Mouse (Mus musculus) brain, embryonic 14.5 days (tissue): Measurements from ENCODE around the gene Sox5. TPM values are rescaled to one million over a fixed set of nuclear protein-coding genes. Genes with fewer than 3 reads are reported as not detected.

Experiments used
- DNase-seq: peaks from one replicate; pipeline ENCODE4 v3.0.0-alpha.2; 2011; ENCODE audit warnings: low read depth
- CTCF ChIP-seq: fragments of 200-500 bp; IDR thresholded peaks from 2 replicates; pipeline ENCODE4 v1.5.1; 2012; ENCODE audit warnings: inconsistent platforms, mild to moderate bottlenecking, moderate library complexity, borderline replicate concordance; ENCODE audit not compliant: insufficient read depth, insufficient read length; ENCODE audit errors: extremely low read depth
- POLR2A ChIP-seq: fragments of 200-500 bp; IDR thresholded peaks from 2 replicates; pipeline ENCODE4 v1.6.1; 2012; ENCODE audit warnings: mild to moderate bottlenecking, inconsistent platforms, borderline replicate concordance; ENCODE audit not compliant: poor library complexity, insufficient read depth, insufficient read length, severe bottlenecking; ENCODE audit errors: extremely low read depth
- polyA plus RNA-seq: library from polyadenylated mRNA; depleted of rRNA; stranded (reverse); fragments of >200 nt; gene quantifications from 2 replicates; pipeline ENCODE4 v1.2.3, GENCODE M21; 2012

The Sox5 gene
- polyA plus RNA-seq, 1 experiment: 30.3 TPM

DNA sequence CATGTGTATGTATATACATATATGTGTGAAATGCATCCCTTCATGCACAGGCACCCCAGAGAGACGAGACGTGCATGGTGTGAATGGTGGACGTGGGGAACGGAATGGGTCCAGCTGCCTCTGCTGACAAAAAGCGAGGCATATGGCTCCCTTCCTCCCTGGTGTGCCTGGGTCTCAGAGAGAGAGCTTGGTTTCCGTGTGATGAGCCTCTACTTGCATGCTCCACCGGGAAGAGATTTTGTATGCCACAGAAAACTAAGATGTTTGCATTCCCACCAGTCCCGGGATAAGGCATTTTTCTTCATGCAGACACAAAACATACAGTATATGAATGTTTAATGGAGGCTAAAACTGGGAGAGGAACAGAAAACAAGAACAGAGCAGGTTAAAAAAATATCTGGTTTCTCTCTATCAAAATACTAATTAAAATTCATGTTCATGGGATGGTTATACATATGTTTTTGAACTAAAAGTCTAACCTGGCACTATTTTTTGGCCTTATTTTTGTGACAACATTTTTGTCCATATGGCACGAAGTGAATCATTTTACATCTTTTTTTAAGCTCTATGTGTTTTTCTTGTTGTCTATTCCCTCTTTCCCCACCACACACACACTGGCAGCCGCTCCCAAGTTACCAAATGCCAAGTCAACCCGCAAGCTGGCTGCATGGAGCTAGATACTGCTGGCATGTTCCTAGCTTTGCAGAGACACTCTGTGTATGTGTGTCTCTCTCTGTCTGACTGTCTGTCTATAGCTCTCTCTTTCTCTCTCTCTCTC is 329.4 kb downstream of the Sox5 start:
- TF ChIP-seq CTCF: no peak
- no peak for TF ChIP-seq POLR2A
- peak; percentile 90 for DNase-seq

DNA sequence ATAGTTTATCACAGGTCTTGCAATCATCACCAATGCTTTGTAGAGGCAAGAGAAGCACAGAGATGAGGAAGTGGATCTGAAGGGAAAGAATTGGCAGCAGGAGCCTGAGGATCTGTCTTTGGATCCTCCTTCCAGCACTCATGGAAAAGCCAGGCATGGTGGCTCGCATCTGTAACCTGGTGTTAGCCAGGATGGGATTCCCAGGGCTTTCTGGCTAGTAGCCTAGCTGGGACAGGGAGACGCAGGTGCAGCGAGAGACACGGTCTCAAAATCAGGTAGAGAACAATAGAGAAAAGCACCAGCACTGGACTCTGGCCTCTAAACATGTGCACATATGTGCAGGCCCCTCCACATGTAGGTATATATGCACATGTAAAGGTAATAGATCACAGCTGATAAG is 330.1 kb downstream of the Sox5 start:
- no peak for DNase-seq
- TF ChIP-seq POLR2A (no peak), CTCF (no peak)

DNA sequence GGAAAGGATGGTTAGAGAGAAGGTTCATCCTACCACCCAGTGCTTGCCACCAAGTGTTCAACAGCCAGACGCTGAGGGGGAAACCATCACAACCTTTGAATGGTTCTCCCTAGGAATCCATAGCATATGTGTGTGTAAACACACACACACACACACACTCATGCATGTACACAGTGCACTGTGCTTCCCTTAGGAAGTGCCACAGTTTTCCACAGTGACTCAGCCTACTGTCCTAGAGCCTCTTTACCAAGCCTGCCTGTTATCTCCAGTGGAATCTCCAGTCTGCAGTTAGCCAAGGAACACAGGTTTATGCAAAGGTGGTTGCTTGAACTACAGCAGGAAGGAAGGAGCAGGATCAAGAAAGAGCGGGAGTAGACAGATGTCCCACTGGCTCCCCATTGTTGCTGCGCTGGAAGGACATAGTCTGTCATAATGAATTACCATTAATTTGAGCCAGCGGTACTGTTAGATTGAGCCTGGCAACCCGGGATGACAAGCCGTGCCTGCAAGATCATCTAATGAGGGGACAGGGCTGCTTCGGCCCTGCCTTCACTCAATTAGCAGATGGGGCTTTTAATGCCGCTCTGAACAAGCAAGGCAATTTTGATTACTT is 335.9 kb downstream of the Sox5 start:
- DNase-seq: peak; percentile 89
- no peak for TF ChIP-seq CTCF

DNA sequence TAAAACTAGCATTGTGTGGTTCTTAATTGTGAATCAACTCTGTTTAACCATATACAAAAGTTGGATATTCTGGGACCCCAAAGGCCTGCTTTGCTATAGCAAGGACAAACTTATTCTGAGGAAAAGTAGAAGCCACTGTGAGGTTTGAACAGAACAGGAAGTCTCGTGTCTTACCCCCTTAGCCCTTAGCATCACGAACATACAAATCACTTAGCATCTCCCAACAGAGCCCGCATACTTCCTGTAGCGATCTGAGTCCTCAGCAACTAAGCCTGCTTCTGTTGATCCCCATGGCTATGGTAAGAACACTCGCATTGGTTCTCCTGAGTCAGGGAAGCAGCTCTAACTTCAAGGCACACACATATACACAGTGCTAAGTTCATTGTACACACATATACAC is 337.4 kb downstream of the Sox5 start:
- TF ChIP-seq POLR2A (no peak), CTCF (no peak)
- DNase-seq: no peak

DNA sequence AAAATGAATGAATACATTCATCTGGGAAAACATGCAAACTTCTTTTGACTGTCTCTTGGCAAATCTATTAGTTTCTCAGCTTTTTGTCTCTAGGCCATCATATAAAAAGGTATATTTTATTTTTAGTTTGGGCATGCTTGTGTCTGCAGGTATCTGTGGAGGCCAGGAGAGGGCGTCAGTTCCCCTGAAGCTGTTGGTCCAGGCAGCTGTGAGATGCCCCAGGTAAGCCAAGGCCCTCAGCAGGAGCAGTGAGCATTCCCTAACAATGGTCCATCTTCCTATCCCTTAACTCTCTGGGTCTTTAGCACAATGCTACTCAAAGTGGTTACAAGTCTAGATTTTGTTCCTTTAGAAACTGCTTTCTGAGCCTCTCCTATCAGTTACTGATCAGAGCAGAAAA is 338.1 kb downstream of the Sox5 start:
- TF ChIP-seq POLR2A (no peak), CTCF (no peak)

DNA sequence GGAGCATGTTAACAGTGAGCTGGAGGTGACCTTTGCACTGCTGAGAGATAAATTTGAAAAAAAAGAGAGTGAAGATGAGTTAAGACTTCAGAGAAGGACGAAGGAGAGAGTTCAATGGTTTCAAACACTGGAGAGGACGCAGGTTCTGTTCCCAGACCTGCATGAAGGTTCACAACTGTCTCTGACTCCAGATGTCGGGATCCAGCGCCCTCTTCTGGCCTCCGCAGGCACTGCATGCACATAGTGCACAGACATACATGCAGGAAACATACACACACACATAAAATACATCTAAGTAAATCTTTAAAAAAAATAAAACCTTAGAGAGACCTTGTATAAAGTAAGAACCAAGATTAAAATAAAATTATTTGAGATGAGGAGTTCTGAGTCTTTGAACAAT is 352.5 kb downstream of the Sox5 start:
- TF ChIP-seq CTCF (peak; percentile 53), POLR2A (no peak)
- no peak for DNase-seq

More for the DNA sequence above, 338.1 kb downstream of the Sox5 start:
- DNase-seq: no peak

DNA sequence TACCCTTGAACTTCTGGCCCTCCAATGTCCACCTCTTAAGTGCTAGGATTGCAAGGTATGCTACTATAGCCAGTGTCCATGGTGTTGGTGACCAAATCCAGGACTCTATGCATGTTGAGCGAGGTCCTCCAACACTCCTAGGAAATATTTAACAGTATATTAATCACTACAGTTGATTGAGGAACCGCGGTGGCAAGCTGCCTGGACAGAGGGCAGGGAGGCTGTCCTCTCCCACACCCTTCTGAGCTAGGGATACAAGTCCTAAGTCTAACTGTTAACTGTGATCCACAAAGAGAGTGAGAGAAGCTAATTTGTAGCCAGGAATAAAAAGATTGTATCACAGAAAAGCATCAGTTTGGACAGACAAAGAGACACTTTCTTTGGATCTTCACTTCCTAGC is 373.7 kb downstream of the Sox5 start:
- TF ChIP-seq POLR2A (no peak), CTCF (no peak)
- DNase-seq: no peak

DNA sequence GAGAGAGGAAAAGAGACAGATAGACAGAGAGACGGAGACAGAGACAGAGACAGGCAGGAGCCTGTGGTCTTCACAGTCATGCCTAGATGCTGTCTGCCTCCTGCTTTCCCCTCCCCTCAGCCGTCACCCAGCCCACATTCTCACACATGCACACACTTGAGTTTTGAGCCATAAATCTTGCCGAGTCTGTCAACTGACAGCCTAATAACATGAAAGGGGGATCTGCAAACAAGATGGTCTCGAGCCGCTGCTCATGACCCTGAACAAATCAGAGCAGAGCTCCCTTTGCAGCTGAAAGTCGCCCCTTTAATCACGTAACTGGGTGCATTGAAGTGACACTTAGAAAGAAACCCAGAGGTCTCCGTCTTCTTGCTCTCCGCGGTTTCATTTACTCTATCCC is 383.7 kb downstream of the Sox5 start:
- TF ChIP-seq POLR2A: no peak
- no peak for TF ChIP-seq CTCF
- peak; percentile 56 for DNase-seq

DNA sequence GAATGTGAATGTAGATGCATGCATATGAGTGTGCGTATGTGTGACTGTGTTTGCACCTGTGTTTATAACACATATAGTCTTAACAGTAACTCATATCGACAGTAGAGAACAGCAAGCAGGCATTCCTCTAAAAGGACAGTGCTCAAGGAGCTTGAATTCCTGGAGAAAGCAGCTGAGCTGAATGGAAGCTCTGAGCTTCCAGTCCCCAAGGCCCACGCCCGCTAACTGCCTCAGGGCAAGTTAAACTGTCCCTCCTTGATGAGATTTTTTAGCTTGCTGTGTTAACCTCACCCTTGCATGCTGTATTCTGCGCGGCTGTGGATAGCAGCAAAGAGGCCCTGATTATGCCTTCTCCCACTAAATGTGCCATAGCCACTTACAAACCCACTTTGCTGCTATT is 388.6 kb downstream of the Sox5 start:
- no peak for TF ChIP-seq POLR2A
- no peak for TF ChIP-seq CTCF
- peak; percentile 51 for DNase-seq

DNA sequence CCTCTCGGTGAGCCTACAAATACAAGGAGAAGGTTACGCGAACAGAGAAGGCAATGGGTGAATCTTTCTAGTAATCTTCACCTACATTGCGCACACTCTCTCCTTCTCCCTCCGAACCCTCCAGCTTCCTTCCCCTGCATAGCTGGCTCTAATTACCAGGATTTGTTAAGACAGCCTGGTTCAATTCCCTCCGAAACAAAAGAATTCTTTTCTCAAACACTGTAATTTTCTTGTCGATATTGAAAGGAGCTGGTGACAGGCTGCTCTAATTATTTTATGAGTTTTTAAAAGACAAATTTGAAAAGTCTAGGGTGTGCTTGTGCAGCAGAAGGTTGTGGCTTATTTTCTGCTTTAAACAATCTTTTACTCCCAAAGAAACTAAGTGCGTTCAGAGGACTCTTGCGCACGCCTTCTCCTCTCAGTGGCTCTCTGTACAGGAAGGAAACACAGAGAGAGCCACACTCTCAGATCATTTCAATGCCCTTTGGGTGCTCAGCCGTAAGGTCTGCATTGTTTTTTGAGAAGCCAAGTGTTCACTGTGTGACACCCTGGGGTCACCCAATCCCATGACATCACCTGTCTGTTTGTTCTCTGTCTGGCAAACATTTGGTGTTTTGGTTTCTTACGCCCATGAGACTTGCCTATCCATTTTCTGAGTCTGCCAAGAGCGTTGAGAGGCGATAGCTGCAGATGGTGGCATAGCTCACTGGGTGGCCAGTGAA is 392.3 kb downstream of the Sox5 start:
- peak; percentile 54 for DNase-seq
- TF ChIP-seq POLR2A (no peak), CTCF (no peak)

DNA sequence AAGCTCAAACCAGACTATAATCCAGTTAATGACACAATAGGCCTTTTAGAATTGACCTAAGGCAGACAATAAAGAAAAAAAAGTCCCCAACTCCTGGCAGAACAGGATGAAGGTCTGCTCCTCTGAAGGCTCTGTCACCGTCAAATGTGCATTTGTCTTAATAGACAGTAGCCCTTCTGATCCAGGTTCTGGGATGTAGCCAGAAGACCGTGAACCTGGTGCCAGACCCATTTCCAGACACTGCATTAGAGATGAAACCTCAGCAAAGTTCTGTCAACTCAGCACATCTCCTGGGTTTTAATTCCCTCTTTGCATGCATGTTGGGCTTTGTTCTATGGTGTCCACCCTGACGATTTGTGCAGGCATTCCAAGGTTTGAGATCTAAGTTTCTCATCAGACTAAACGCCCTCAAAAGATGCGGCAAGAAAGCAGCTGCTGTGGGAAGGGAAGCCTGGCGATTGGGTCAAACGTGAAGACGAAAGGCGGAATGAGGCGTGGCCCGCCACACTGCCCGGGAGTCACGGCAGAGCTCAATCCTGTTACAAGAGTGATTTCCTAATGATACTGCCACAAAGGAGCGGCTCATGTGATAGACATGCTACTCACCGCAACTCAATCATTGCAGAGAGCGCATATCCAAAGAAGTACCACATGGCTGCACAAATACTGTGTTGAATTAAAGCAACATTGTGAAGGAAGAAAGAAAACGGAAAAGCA is 394.1 kb downstream of the Sox5 start:
- no peak for TF ChIP-seq CTCF
- TF ChIP-seq POLR2A: no peak
- peak; percentile 71 for DNase-seq
